Mouse (Mus musculus) CH12.LX (cell line): ENCODE measurements around the gene Mical3.

ENCODE experiments used
- CHD1 ChIP-seq: IDR thresholded peaks from 2 replicates; pipeline ENCODE4 v1.6.1; 2012; ENCODE audit warnings: low read depth, low read length, improper control_type of control experiment, inconsistent platforms
- CHD2 ChIP-seq: IDR thresholded peaks from 2 replicates; pipeline ENCODE4 v1.6.1; 2011; ENCODE audit warnings: low read length, improper control_type of control experiment
- CTCF ChIP-seq, 2 experiments: IDR thresholded peaks in 1 of 2; conservative IDR thresholded peaks in 1 of 2; 2 replicates each; pipeline ENCODE4 v1.5.1; 2011 to 2012; ENCODE audit warnings: low read depth in 2 of 2, low read length in 2 of 2, improper control_type of control experiment in 1 of 2, inconsistent platforms in 1 of 2, mild to moderate bottlenecking in 1 of 2, moderate library complexity in 1 of 2
- EP300 ChIP-seq: IDR thresholded peaks from 2 replicates; pipeline ENCODE4 v1.6.1; 2011; ENCODE audit warnings: low read length, improper control_type of control experiment
- JUN ChIP-seq: IDR thresholded peaks from 2 replicates; pipeline ENCODE4 v1.6.1; 2011; ENCODE audit warnings: low read depth, mild to moderate bottlenecking, low read length, improper control_type of control experiment, moderate library complexity; ENCODE audit not compliant: insufficient read depth
- JUND ChIP-seq: conservative IDR thresholded peaks from 2 replicates; pipeline ENCODE4 v1.6.1; 2011; ENCODE audit warnings: low read depth, low read length, improper control_type of control experiment
- POLR2A ChIP-seq: IDR thresholded peaks from 2 replicates; pipeline ENCODE4 v1.6.1; 2011; ENCODE audit warnings: low read depth, mild to moderate bottlenecking, improper control_type of control experiment, low read length
- RAD21 ChIP-seq: IDR thresholded peaks from 2 replicates; pipeline ENCODE4 v1.6.1; 2011; ENCODE audit warnings: low read depth, mild to moderate bottlenecking, low read length, improper control_type of control experiment, moderate library complexity
- RCOR1 ChIP-seq: conservative IDR thresholded peaks from 2 replicates; pipeline ENCODE4 v1.6.1; 2012; ENCODE audit warnings: low read depth, mild to moderate bottlenecking, inconsistent platforms, low read length, improper control_type of control experiment
- USF1 ChIP-seq: IDR thresholded peaks from 2 replicates; pipeline ENCODE4 v1.6.1; 2014; ENCODE audit warnings: low read depth, mild to moderate bottlenecking, inconsistent platforms, low read length, improper control_type of control experiment
- USF2 ChIP-seq: conservative IDR thresholded peaks from 2 replicates; pipeline ENCODE4 v1.6.1; 2011; ENCODE audit warnings: low read depth, low read length, improper control_type of control experiment
- ZC3H11A ChIP-seq: IDR thresholded peaks from 2 replicates; pipeline ENCODE4 v1.6.1; 2012; ENCODE audit warnings: low read depth, mild to moderate bottlenecking, inconsistent platforms, low read length, improper control_type of control experiment
- ZNF384 ChIP-seq: IDR thresholded peaks from 2 replicates; pipeline ENCODE4 v1.6.1; 2012; ENCODE audit warnings: low read depth, low read length, improper control_type of control experiment, inconsistent platforms

- TF ChIP-seq EP300 (no peak), CTCF (conservative IDR thresholded peaks at IDR 0.05 in 1 of 2, IDR thresholded peaks at IDR 0.05 in 1 of 2; ENCODE audit: low read depth in 2 of 2, low read length in 2 of 2) (no peak), CHD1 (no peak), RCOR1 (no peak), USF1 (no peak), USF2 (no peak), POLR2A (no peak), RAD21 (no peak), ZNF384 (no peak), JUN (no peak), JUND (no peak), ZC3H11A (no peak), CHD2 (no peak)
Measured at GRCm38 (mm10) chr6:121073312-121073711, 57.5 kb downstream of the Mical3 start.
